Mouse (Mus musculus): ENCODE data around the gene Alg2.

Gene Alg2

GRCm38 (mm10) chr4:47449586-47450522 lies 24.3 kb downstream of the Alg2 start:
- DNase-seq (ENCODE audit: low spot score) = no peak

GRCm38 (mm10) chr4:47449116-47449515 lies 25.0 kb downstream of the Alg2 start:
- DNase-seq (ENCODE audit: low spot score) = no peak

GRCm38 (mm10) chr4:47448526-47448925 lies 25.6 kb downstream of the Alg2 start:
- DNase-seq (ENCODE audit: low spot score) = no peak

- DNase-seq (ENCODE audit: low spot score) = no peak
Measured at GRCm38 (mm10) chr4:47440951-47441350, 33.2 kb downstream of the Alg2 start.

GRCm38 (mm10) chr4:47438956-47439355 lies 35.2 kb downstream of the Alg2 start:
- no peak for DNase-seq (ENCODE audit: low spot score)

GRCm38 (mm10) chr4:47437365-47438340 lies 36.5 kb downstream of the Alg2 start:
- peak; percentile 74 for DNase-seq (ENCODE audit: low spot score)

GRCm38 (mm10) chr4:47435566-47436360 lies 38.4 kb downstream of the Alg2 start:
- no peak for DNase-seq (ENCODE audit: low spot score)

- no peak for DNase-seq (ENCODE audit: low spot score)
Measured at GRCm38 (mm10) chr4:47435131-47435530, 39.0 kb downstream of the Alg2 start.

- no peak for DNase-seq (ENCODE audit: low spot score)
Measured at GRCm38 (mm10) chr4:47432766-47433165, 41.4 kb downstream of the Alg2 start.

- DNase-seq (ENCODE audit: low spot score) = no peak
Measured at GRCm38 (mm10) chr4:47431081-47431480, 43.1 kb downstream of the Alg2 start.

- DNase-seq (ENCODE audit: low spot score) = no peak
Measured at GRCm38 (mm10) chr4:47430557-47430956, 43.6 kb downstream of the Alg2 start.

GRCm38 (mm10) chr4:47427606-47428005 lies 46.5 kb downstream of the Alg2 start:
- DNase-seq (ENCODE audit: low spot score) = no peak

- DNase-seq (ENCODE audit: low spot score) = no peak
Measured at GRCm38 (mm10) chr4:47425247-47425830, 48.8 kb downstream of the Alg2 start.

- no peak for DNase-seq (ENCODE audit: low spot score)
Measured at GRCm38 (mm10) chr4:47424376-47424775, 49.8 kb downstream of the Alg2 start.

- DNase-seq (ENCODE audit: low spot score) = no peak
Measured at GRCm38 (mm10) chr4:47422946-47423345, 51.2 kb downstream of the Alg2 start.

- no peak for DNase-seq (ENCODE audit: low spot score)
Measured at GRCm38 (mm10) chr4:47422194-47422593, 51.9 kb downstream of the Alg2 start.

GRCm38 (mm10) chr4:47420191-47420590 lies 53.9 kb downstream of the Alg2 start:
- DNase-seq (ENCODE audit: low spot score) = no peak

- no peak for DNase-seq (ENCODE audit: low spot score)
Measured at GRCm38 (mm10) chr4:47419268-47419973, 54.7 kb downstream of the Alg2 start.

- no peak for DNase-seq (ENCODE audit: low spot score)
Measured at GRCm38 (mm10) chr4:47417871-47418270, 56.3 kb downstream of the Alg2 start.
